Mouse (Mus musculus): ENCODE data around the gene Pitpna.
A peak's percentile ranks its signal among the peaks of the same experiment; 100 is the strongest.

The Pitpna gene

DNA sequence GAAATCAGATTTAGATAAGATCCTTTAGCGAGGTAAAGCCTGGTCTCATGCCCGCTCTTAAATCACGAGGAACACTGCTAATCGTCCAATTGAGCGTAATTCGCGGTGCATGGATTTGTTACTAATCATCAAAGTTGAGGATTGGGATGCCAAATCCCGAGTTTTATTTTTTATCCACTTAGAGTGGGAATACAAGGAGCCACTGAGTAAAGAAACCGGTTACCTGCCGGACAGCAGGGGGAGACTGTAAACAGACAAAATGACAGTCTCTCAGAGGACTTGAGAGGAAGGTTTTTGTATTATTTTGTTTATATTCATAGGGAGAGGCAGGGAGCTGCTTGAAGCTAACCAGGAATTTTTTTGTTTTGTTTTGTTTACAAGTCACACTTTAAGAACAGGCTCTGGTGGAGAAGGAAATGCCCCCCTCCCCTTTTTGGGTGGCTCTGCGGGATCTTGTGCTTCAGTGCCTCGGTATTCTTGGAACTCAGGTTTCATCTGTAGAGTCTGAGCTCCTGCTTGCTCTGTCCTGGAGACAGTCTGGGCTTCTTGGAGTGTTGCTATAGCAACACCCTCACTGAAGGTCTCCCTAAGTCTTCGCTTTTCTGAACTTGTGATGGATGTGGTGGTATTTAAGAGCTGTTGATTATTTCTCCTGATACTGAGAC, 43.8 kb downstream of the Pitpna start:
- DNase-seq (ENCODE audit: low spot score in 2 of 2): peak in 1 of 2 experiments; percentile 43

DNA sequence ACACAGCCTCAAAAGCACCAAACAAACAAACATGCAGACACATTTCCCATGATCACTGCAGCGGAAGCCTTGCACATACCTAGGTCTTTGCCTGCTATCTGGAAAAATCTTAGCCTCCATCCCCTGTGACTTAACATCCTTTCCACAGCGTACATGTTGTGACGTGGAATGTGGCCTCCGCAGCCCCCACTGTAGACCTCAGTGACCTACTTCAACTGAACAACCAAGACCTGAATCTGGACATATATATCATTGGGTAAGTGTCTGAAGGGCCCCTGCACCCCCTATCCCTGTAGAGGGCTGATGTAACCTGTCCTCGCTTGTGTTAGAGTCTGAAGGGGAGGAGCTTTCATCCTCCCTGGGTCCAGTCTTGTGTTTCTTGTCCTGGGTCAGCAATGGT, 45.0 kb downstream of the Pitpna start:
- no peak for DNase-seq (ENCODE audit: low spot score in 2 of 2)

DNA sequence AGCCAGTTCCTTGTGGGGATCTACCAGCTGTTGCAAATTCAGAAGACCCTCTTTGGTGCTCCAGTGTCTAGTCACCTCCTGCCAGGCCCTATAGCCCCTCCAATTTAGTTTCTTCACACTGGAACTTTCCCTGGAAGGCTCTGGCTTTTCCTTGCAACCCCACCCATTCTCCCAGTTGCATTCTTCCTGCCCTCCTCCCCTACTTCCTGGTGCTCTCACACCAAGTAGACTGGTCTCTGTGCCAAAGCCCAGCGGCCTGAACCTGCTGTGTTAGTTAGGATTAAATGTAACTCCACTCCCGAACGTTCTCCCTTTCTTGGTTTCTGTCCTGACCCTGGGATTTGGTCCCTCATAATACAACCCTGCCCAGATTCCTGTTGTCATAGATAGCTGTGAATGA, 46.9 kb downstream of the Pitpna start:
- DNase-seq (ENCODE audit: low spot score in 2 of 2): no peak

- DNase-seq (ENCODE audit: low spot score in 2 of 2): no peak
These were observed 47.4 kb downstream of the Pitpna start for GRCm38 (mm10) chr11:75635315-75635714.

GRCm38 (mm10) chr11:75643323-75643722, 55.4 kb downstream of the Pitpna start:
- no peak for DNase-seq (ENCODE audit: low spot score in 2 of 2)

DNA sequence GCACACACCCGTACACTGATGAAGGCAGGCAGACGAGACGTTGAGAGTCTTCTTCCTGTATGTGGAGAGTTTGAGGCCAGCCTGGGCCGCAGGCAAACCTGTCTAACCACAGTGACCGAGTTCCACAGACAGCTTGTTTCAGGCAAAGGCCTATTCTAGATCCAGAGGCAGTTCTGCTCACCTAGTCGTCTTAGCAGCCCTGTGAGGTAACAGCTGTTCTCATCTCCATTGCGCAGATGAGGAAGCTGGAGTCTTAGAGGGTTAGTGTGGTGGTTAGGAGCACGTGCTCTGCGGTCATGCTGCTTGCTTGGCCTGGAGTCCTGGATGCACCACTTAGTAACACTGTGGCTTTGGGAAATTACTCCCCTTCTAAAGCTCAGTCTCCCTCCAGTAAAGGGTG, 56.8 kb downstream of the Pitpna start:
- DNase-seq (ENCODE audit: low spot score in 2 of 2): peak in 1 of 2 experiments; percentile 35

- no peak for DNase-seq (ENCODE audit: low spot score in 2 of 2)
These were observed 59.8 kb downstream of the Pitpna start for GRCm38 (mm10) chr11:75647681-75648211.

DNA sequence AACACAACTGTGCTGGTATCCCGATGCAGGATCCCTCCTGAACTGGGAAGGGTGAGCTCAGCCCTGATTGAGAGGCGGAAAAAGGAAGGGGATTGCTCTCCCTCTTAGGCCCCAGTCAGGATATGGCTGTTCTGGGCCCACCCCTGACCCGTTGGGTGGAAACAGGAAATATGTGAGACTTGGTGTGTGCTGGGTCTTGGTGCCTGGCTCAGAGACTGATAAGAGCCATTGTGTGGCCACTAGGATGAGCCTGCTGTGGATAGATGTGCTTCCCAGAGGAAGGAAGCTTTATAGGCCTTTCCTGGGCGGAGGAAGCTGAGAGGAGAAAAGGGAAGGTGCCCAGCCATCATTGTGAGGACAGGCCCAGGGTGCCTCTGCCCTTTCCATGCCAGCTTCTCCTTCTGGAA, 61.3 kb downstream of the Pitpna start:
- no peak for DNase-seq (ENCODE audit: low spot score in 2 of 2)

GRCm38 (mm10) chr11:75650311-75650710, 62.4 kb downstream of the Pitpna start, which contains the start of gene Myo1c:
TSS of gene Myo1c (plus strand) at chr11:75650504.
- no peak for DNase-seq (ENCODE audit: low spot score in 2 of 2)

DNA sequence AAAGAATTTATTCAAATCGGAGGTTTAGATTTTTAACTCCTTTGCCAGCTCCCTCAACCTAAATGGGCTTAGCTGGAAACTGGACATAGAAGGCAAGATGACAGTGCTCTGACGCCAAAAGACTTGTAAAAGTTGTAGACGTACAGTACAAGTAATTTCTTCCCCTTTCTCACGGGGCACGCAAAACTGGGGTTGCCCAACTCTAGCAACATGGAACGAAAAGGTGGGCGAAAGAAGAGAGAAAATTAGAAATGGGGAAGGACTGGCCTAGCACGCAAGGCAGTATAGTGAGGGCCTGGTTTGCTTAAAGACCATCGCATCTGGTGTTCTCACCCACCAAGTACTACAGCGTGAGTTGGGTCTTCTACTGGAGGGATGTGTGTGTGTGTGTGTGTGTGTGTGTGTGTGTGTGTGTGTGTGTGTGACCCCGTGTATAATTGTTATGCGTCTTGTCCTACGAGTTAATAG, 63.1 kb downstream of the Pitpna start:
- DNase-seq (ENCODE audit: low spot score in 2 of 2): no peak

GRCm38 (mm10) chr11:75651426-75652221, 63.7 kb downstream of the Pitpna start:
- peak; percentile 55 to 82 for DNase-seq (ENCODE audit: low spot score in 2 of 2)

GRCm38 (mm10) chr11:75652222-75652941, 64.5 kb downstream of the Pitpna start:
- DNase-seq (ENCODE audit: low spot score in 2 of 2): peak; percentile 58 to 83

- DNase-seq (ENCODE audit: low spot score in 2 of 2): no peak
These were observed 65.2 kb downstream of the Pitpna start for GRCm38 (mm10) chr11:75652942-75653684.

- DNase-seq (ENCODE audit: low spot score in 2 of 2): peak; percentile 55 to 87
These were observed 66.0 kb downstream of the Pitpna start for GRCm38 (mm10) chr11:75653781-75654470.

- DNase-seq (ENCODE audit: low spot score in 2 of 2): peak in 1 of 2 experiments; percentile 90
These were observed 66.8 kb downstream of the Pitpna start for GRCm38 (mm10) chr11:75654471-75655390.

DNA sequence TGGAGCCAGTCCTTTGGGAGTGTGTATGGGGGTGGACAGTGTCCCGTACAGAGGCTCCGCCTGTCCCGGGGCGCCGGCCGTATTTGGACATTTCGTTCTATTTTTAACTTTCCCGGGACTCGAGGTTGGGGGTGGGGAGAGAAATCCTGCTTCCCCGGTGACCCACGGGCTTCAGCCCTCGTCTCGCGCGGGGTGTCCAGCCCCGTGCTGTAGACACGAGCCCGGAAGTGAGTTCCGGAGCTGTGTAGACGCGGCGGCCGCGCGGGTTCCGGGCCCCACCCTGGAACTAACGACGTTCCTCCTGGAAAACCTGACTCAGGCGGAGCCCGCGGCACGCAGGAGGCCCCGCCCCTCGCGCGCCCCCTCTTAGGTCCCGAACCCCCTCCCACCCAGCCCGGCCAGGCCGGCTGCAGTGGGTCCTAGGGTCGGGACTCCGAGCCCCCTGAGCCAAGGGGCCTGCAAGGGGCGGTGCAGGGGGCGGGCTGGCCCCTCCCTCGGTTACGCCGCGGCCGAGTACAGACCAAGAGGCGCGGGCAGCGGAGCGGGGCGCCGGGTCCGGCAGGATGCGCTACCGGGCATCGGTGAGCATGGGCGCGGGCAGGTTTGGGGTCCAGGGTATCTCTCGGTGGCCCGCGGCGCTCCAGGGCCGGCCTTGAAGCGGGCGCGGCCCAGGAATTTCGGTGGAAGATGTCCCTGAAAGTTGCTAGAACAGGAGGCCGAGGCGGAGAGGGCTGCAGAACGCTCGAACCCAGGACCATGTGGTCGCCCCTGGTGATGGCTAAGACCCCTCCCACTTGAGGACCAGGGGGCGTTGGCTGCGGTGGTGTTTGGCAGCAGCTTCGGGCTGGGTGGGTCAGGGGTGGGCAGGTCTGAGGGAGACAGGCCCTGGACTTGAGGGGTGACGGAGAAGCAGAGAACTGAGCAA, 68.0 kb downstream of the Pitpna start:
- peak; percentile 47 to 60 for DNase-seq (ENCODE audit: low spot score in 2 of 2)

DNA sequence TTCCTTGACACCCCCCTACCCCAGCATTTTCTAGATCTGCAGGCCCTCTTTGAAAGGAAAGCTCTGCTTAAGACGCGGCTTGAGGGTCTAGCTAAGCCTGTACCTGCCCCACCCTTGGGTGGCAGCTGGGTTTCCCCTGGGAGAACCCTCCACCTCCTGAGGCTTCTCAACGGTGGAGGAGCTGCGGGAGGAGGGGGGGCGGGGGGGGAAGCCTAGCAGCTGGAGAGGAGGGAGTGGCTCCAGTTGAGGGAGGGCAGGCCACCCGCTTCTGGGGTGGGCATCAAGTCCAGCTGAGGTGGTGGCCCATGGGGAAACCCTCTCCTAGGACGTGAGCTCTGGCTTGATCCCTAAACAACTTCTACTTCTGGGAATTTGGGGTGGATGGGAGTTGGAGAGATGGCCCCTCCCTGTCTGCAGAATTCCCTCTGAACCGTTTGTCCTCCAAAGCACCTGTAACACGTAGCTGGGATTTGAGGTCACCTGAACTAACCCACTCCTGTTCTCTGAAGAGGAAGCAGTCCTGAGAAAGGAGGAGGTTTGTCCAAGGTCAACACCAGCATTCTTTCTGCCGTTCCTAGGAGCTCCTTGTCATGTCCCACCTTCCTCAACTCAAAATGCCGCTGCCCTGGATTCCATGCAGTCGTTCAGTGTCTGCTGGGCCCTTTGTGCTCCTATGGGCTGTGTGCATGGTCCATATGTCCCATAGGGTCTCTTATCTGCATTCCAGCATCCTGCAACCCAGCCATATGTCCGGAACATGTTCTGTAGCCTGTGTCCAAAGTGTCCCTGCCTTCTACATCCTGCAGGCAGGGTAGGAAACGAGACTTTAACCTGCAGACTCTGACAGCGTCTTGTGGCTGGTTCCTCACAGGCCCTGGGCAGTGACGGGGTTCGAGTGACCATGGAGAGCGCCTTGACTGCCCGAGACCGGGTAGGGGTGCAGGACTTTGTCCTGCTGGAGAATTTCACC, 69.0 kb downstream of the Pitpna start:
- DNase-seq (ENCODE audit: low spot score in 2 of 2): no peak

Data from natural killer cell, adult 2 months (primary cell).